Mouse (Mus musculus) layer of hippocampus, adult 18-20 months (tissue): ENCODE data around the gene Crp. TPM values are rescaled to one million over a fixed set of nuclear protein-coding genes. Genes with fewer than 3 reads are reported as not detected.
A peak's percentile ranks its signal among the peaks of the same experiment; 100 is the strongest.

Source experiments
- DNase-seq, 2 experiments: peaks; one replicate each; pipeline ENCODE4 v3.0.0; 2022; ENCODE audit warnings: low spot score in 2 of 2
- total RNA-seq, 2 experiments: library from RNA; stranded (reverse); gene quantifications; 2 replicates each; pipeline ENCODE4 v1.2.3; 2021

Crp gene
- total RNA-seq, 2 experiments from 2014 or later: not detected

DNA sequence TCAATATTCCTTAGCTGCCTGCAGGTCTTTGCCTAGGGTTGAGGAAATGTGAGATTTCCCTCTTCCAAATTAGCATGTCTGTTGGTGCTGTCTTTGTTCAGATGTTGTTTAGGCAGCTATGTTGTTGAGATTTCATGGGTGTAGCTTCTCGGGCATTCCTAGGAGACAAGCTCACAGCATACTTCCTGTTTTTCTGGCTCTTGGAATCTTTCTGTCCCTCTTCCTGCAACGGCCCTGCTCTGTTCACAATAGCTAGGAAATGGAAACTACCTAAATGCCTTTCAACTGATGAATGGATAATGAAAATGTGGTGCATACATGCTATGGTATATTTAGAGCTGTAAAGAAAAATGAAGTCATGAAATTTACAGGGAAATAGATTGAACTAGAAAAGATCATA lies 13.5 kb downstream of the Crp start:
- DNase-seq: no peak

GRCm38 (mm10) chr1:172711962-172712361 lies 14.1 kb downstream of the Crp start:
- no peak for DNase-seq

DNA sequence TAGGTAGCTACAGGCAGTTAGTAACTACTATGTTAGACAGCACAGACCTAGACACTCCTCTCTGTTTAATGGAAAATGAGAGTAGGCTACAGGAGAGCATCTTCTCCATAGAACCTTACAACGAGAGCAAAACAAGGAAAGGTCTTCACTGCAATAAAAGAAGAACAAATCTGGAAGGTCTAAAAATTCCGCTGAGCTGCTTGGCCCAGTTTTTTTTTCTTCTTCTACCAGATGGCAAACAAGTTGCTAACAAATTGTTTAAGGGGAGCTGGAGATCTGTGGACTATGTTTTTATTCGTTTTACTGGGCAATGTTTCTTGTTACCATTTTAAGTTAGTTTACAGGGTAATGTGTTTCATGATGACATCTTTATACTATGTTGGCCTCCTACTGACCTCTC lies 53.4 kb downstream of the Crp start:
- DNase-seq: no peak

GRCm38 (mm10) chr1:172755151-172755550 lies 57.3 kb downstream of the Crp start:
- no peak for DNase-seq

GRCm38 (mm10) chr1:172759525-172759924 lies 61.7 kb downstream of the Crp start:
- DNase-seq: no peak

GRCm38 (mm10) chr1:172779195-172779594 lies 81.3 kb downstream of the Crp start:
- DNase-seq: no peak

DNA sequence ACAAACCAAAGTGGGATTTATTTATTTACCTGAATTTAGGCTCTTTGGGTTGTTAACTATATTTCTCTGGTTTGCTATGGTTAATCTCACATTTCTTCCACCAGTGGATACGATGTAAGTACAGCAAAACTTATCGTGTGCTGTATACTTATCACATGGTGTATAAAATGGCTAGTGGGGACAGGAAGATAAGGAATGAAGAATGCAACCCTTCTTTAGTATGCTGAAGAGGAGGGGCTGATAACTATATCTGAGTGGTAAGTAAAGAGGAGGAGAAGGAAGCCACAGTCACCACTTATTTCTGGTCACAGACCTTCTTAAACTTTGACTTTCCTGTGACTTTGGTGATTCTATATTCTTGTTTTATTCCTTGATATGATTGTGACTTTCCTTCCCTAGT lies 87.5 kb downstream of the Crp start:
- DNase-seq: no peak

GRCm38 (mm10) chr1:172785886-172786285 lies 88.0 kb downstream of the Crp start:
- DNase-seq: no peak

GRCm38 (mm10) chr1:172828975-172829374 lies 131.1 kb downstream of the Crp start:
- no peak for DNase-seq

- DNase-seq: peak in 1 of 2 experiments; percentile 34
Measured at GRCm38 (mm10) chr1:172847044-172847761, 149.3 kb downstream of the Crp start.

GRCm38 (mm10) chr1:172848171-172848570 lies 150.3 kb downstream of the Crp start:
- no peak for DNase-seq

DNA sequence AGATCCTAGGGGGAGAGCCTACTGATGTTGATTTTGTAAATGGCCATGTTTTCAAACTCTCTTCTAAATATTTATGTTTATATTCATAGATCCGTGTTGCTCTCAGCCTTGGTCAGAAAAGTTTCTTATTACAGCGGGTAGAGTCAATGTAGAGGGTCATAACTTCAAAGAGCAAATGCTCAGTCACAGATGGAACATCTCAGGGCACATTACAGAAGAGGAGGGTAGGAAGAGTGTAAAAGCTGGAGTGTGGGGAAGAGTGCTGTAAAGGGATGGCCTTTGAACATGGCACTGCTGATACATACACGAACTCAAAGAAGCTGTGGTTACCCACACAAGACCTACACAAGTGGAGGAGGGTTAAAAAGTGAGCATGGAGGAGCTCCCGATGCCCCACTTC lies 177.4 kb downstream of the Crp start:
- no peak for DNase-seq

DNA sequence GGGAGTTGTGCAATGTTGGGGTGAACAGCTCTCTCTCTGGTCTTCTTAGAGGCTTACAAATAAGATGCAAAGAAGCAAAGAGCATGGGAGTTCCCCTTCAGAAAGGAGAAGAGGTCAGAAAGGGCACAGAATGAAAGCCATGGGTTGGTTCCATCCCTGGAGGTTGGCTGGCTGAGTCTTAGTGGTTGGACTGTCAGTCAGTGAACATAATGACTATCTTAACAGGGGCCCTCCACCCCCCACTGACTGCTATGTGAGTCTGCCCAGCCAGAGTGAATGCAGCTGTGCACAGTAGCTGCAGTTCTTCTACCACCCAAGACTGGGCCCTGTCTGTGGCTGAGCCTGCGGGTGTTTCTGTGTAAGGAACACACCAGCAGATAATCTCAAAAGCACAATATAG lies 178.8 kb downstream of the Crp start:
- no peak for DNase-seq

Other genes starting within 250 kb of the Crp start
- gene Slamf9, start 222.7 kb upstream of the Crp start, total RNA-seq: under 1 TPM; 0.33 to 0.47 TPM
- gene Igsf9, start 216.3 kb upstream of the Crp start, total RNA-seq: 1 to 10 TPM; 3.9 to 4.8 TPM
- 10 to 100 TPM in 1 of 2 experiments, 1 to 10 TPM in 1; 9.2 to 11.7 TPM for gene Tagln2, start 198.0 kb upstream of the Crp start, total RNA-seq
- 1 to 10 TPM; 3.4 to 4.0 TPM for gene Cfap45, start 177.3 kb upstream of the Crp start, total RNA-seq
- under 1 TPM; 0.27 to 0.43 TPM for gene Vsig8, start 142.1 kb upstream of the Crp start, total RNA-seq
- gene Slamf8, start 107.5 kb upstream of the Crp start, total RNA-seq: not detected
- gene Fcrl6, start 95.5 kb upstream of the Crp start, total RNA-seq: not detected
- 1 to 10 TPM; 5.9 to 8.5 TPM for gene Dusp23, start 65.1 kb upstream of the Crp start, total RNA-seq
- not detected for gene Apcs, start 197.0 kb downstream of the Crp start, total RNA-seq